Mouse (Mus musculus) embryonic facial prominence, embryonic 10.5 days (tissue): Measurements from ENCODE around the gene Rasa2. TPM values are rescaled to one million over a fixed set of nuclear protein-coding genes. Genes with fewer than 3 reads are reported as not detected.
A peak's percentile ranks its signal among the peaks of the same experiment; 100 is the strongest.

Source experiments
- DNase-seq: peaks from one replicate; pipeline ENCODE4 v3.0.0-alpha.2; 2017; ENCODE audit warnings: low spot score
- H3K27ac ChIP-seq: fragments of 300-500 bp; sonication (generic); replicated peaks from 2 replicates; pipeline ENCODE4 v1.5.1; 2016; ENCODE audit warnings: mild to moderate bottlenecking
- H3K27me3 ChIP-seq: fragments of 300-500 bp; sonication (generic); replicated peaks from 2 replicates; pipeline ENCODE4 v1.6.1; 2016; ENCODE audit warnings: low read depth, mild to moderate bottlenecking; ENCODE audit not compliant: poor library complexity, severe bottlenecking
- H3K36me3 ChIP-seq: fragments of 300-500 bp; sonication (generic); replicated peaks from 2 replicates; pipeline ENCODE4 v1.6.1; 2016; ENCODE audit warnings: mild to moderate bottlenecking, moderate library complexity
- H3K4me1 ChIP-seq: fragments of 300-500 bp; sonication (generic); 2 replicates; pipeline ENCODE4 v1.6.1; 2016
- H3K4me3 ChIP-seq: fragments of 300-500 bp; sonication (generic); 2 replicates; pipeline ENCODE4 v1.5.1; 2016; ENCODE audit warnings: mild to moderate bottlenecking, moderate library complexity
- H3K9me3 ChIP-seq: fragments of 300-500 bp; sonication (generic); 2 replicates; pipeline ENCODE4 v1.6.1; 2016; ENCODE audit warnings: mild to moderate bottlenecking
- WGBS: fragments of 180-500 bp; shearing (Covaris S2); methylation state at CpG from one replicate; pipeline ENCODE4 v1.1.7; 2016; 5-methylcytosine and 5-hydroxymethylcytosine counted together
- polyA plus RNA-seq: library from polyadenylated mRNA; unstranded; fragments of >200 nt; fragmentation: Nextera tagmentation; extraction: Ambion mirVana; gene quantifications from 2 replicates; pipeline ENCODE4 v1.2.1, GENCODE M21; 2016

Gene Rasa2
- polyA plus RNA-seq, 1 experiment from 2014 or later: 15.8 TPM

- Histone ChIP-seq H3K4me3 (no peak overlapping the region), H3K4me1 (peaks cover 36% of the 10 kb centered on the region), H3K36me3 (no peaks in the 10 kb centered on the region), H3K27me3 (no peaks in the 10 kb centered on the region), H3K27ac (peak overlapping the region; percentile 67), H3K9me3 (0 out of 2 replicates have a peak, but pooled peaks cover 3% of the 10 kb centered on the region)
- WGBS: 67% methylated on average over 17 of the region's 17 CpGs
- DNase-seq: peak; percentile 52
Observed at GRCm38 (mm10) chr9:96504116-96504895, 127.1 kb downstream of the Rasa2 start.

DNA sequence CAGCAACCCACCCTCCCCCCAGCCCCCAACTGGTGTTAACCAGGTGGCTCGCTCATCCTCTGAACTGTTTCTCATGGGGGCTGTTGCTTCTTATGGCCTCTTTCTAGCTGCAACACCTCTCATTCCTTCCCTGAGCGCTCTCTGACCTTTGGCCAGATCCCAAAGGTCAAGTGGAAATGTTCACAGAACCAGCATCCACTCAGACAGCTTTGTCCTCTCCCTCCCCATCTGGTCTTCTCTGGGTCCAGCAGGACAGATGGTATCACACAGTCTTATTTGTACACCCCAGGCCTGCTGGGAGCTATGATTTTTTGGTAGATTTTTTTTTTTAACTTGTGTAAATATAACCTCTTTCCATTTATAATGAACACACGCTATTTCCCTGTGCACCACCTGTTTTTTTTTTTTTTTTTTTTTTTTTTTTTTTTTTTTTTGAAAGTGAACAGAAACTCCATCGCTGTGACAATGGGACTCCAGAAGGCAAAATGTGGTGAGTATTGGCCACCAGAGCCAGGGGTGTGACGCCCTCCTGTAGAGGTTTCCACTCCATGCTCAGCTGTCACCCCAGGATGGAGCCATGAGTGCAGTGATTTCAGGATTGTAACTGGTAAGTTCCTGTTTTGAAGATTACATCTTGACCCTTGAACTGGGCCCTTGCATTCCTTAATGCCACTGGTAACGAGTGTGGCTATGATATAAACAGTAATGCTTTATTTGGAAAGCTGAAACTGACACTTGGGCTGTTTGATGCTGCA lies 128.4 kb downstream of the Rasa2 start:
- no peaks in the 10 kb centered on the region for H3K27me3 ChIP-seq
- peaks cover 7% of the 10 kb centered on the region; the same call in 1 of the 2 replicates for H3K9me3 ChIP-seq
- no peak overlapping the region for H3K27ac ChIP-seq
- no peak for DNase-seq
- H3K36me3 ChIP-seq: no peaks in the 10 kb centered on the region
- H3K4me3 ChIP-seq: no peak overlapping the region
- WGBS: 71% methylated on average over 6 of the region's 6 CpGs
- H3K4me1 ChIP-seq: peaks cover 36% of the 10 kb centered on the region

- Histone ChIP-seq H3K4me3 (no peak overlapping the region), H3K27ac (no peak overlapping the region), H3K27me3 (no peaks in the 10 kb centered on the region), H3K9me3 (peaks cover 7% of the 10 kb centered on the region; the same call in 1 of the 2 replicates), H3K4me1 (peaks cover 31% of the 10 kb centered on the region), H3K36me3 (no peaks in the 10 kb centered on the region)
- 77% methylated on average over 7 of the region's 7 CpGs for WGBS
- DNase-seq: no peak
Observed at GRCm38 (mm10) chr9:96501217-96501616, 130.2 kb downstream of the Rasa2 start.

- Histone ChIP-seq H3K4me1 (peaks cover 12% of the 10 kb centered on the region), H3K27ac (no peak overlapping the region), H3K36me3 (no peaks in the 10 kb centered on the region), H3K9me3 (no peaks in the 10 kb centered on the region), H3K4me3 (no peak overlapping the region), H3K27me3 (no peaks in the 10 kb centered on the region)
- 26% methylated on average over 3 of the region's 3 CpGs for WGBS
- DNase-seq: no peak
Observed at GRCm38 (mm10) chr9:96493212-96493611, 138.2 kb downstream of the Rasa2 start.

- Histone ChIP-seq H3K27me3 (no peaks in the 10 kb centered on the region), H3K9me3 (no peaks in the 10 kb centered on the region), H3K36me3 (no peaks in the 10 kb centered on the region), H3K27ac (0 out of 2 replicates have a peak overlapping the region, but pooled peaks have one; percentile 44), H3K4me3 (no peak overlapping the region), H3K4me1 (peaks cover 12% of the 10 kb centered on the region)
- WGBS: 38% methylated on average over 12 of the region's 12 CpGs
- peak; percentile 64 for DNase-seq
Observed at GRCm38 (mm10) chr9:96491810-96492209, 139.6 kb downstream of the Rasa2 start.

Other genes with a start within 250 kb of the Rasa2 start
- gene Rnf7, start 152.9 kb downstream of the Rasa2 start, polyA plus RNA-seq: 264 and 272 TPM in 2 replicates
- gene Gm28729, start 106.4 kb downstream of the Rasa2 start, polyA plus RNA-seq: not detected in 2 replicates
- gene Zbtb38, start 121.2 kb upstream of the Rasa2 start, polyA plus RNA-seq: 8.4 and 8.6 TPM in 2 replicates